Mouse (Mus musculus) brown adipose tissue, adult 24 weeks (tissue): ENCODE measurements around the gene Capn15. TPM values are rescaled to one million over a fixed set of nuclear protein-coding genes. Genes with fewer than 3 reads are reported as not detected.

Source experiments
- H3K27ac ChIP-seq: fragments of 200-500 bp; replicated peaks from 2 replicates; pipeline ENCODE4 v1.5.1; 2012; ENCODE audit warnings: low read depth, mild to moderate bottlenecking, low read length
- H3K4me1 ChIP-seq: fragments of 200-500 bp; 2 replicates; pipeline ENCODE4 v1.6.1; 2012; ENCODE audit warnings: low read length, mixed read lengths; ENCODE audit not compliant: control insufficient read depth, insufficient read depth, insufficient read length
- H3K4me3 ChIP-seq: fragments of 200-500 bp; 2 replicates; pipeline ENCODE4 v1.5.1; 2012; ENCODE audit warnings: low read depth, mild to moderate bottlenecking, low read length, moderate library complexity; ENCODE audit not compliant: insufficient read depth
- polyA plus RNA-seq: library from polyadenylated mRNA; stranded (reverse); fragments of >200 nt; gene quantifications from 2 replicates; pipeline ENCODE4 v1.2.4, GENCODE M21; 2012; ENCODE audit not compliant: missing spikeins, insufficient read depth, insufficient read length

The Capn15 gene
- polyA plus RNA-seq, 1 experiment: 4.7 TPM

DNA sequence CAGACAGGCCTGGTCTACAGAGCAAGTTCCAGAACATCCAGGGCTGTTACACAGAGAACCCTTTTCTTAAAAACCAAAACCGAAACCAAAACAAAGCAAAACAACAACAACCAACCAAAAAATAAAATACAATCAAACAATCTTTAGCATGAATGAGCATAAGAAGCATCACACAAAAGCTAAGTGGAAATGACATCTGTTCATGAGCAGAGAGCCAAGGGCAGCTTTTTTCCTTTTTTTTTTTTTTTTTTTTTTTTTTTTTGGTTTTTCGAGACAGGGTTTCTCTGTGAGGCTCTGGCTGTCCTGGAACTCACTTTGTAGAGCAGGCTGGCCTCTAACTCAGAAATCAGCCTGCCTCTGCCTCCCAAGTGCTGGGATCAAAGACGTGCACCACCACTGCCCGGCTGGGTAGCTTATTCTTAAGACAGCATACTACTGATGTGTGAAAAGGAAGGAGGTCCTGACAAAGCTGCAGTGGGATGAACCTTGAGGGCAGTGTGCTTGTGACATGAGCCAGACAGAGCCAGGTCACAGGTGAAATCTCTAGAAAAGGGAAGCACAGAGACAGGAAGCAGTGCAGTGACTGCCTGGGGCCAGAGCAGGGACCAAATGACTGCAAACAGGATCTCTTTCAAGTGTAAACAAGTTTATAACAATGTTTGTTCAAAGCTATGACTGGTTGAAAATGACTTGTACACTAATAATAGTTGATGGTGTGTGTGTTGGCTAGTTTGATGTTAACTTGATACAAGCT is 14.5 kb downstream of the Capn15 start:
- no peak overlapping the region for H3K27ac ChIP-seq
- peaks cover 2% of the 10 kb centered on the region; the same call in 1 of the 2 replicates for H3K4me1 ChIP-seq
- no peak overlapping the region for H3K4me3 ChIP-seq

DNA sequence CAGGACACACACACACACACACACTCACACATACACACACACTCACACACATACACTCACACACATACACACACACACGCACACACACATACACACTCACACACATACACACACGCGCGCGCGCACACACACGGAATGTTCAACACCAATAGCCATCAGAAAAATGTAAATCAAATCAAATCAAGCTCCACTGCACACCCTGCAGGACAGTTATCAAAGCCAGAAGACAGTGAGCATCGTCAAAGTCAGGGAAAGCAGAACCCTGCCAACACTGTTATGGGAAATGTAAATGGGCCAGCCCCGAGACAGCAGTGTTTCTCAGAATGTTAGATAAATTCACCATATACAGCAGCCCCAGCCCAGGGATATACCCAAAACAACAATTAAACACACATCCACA is 15.1 kb downstream of the Capn15 start:
- Histone ChIP-seq H3K4me3 (no peak overlapping the region), H3K27ac (no peak overlapping the region), H3K4me1 (peaks cover 2% of the 10 kb centered on the region; the same call in 1 of the 2 replicates)

DNA sequence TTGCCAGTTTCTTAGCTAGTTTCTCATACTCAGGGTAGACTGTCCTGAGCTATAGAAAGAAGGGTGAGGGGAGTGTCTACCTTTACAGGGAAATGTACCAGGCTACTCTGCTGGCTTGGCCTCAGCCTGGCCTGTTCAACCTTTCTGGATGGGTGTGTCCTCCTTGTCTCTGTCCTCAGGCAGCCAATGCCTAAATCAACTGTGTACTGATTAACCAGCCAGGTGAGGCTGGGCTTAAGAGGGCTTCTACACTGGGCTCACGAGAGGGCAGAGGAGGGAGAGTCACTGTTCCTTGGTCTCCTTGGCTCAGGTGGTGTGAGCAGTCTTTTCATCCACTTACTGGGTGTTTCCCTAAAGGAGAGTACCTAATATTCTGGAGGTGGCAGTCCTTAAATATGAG is 17.4 kb downstream of the Capn15 start:
- no peak overlapping the region for H3K27ac ChIP-seq

GRCm38 (mm10) chr17:25967652-25968051 is 17.9 kb downstream of the Capn15 start:
- no peak overlapping the region for H3K27ac ChIP-seq
- H3K4me3 ChIP-seq: no peak overlapping the region
- no peaks in the 10 kb centered on the region; the same call in 1 of the 2 replicates for H3K4me1 ChIP-seq

More for the DNA sequence above, 17.4 kb downstream of the Capn15 start:
- Histone ChIP-seq H3K4me3 (no peak overlapping the region), H3K4me1 (no peaks in the 10 kb centered on the region; the same call in 1 of the 2 replicates)

- no peaks in the 10 kb centered on the region; the same call in 1 of the 2 replicates for H3K4me1 ChIP-seq
- H3K4me3 ChIP-seq: no peak overlapping the region
These were observed 21.3 kb downstream of the Capn15 start for GRCm38 (mm10) chr17:25964271-25964670.

DNA sequence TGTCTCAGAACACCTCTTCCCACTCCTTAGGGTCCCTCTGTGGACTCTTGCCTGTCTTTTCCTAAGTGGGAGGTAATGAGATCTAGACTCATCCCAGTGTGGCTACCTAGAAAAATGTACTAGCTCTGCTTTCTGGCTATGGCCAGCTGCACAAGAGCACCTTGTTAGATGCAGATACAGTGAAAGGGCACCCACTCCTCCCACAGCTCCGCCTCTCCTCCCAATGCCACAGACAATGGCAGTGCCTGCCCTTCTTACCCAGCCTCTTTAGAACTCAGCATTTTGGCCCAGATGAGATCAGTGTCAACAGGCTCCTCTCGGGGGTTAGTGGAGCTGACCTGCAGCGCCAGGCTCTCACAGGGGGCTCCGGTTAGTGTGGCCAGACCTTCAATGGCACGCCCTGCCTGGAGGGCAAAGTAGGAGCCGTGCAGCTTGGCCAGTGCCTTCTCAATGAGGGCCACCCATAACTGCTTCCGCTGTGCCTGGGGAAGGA is 23.1 kb downstream of the Capn15 start:
- Histone ChIP-seq H3K4me1 (no peaks in the 10 kb centered on the region), H3K27ac (no peak overlapping the region), H3K4me3 (no peak overlapping the region)

More at GRCm38 (mm10) chr17:25964271-25964670, 21.3 kb downstream of the Capn15 start:
- H3K27ac ChIP-seq: no peak overlapping the region

DNA sequence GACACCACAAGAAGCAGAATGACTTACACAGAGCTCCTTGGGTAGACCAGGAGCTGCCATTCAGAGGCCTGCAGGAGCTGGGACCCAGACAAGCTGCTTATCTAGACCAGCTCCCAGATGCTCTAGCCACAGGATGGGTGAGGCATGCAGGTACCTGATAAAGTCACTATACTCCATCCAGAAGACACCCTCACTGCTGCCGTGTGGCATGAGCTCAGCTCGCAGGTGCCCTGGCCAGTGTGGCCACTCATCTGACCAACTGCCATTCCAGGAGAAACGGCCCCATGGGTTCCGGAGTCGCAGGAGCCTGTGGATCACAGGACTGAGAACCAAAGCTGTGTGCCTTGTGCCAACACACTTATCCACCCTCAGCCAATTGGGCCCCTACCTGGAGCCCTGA is 24.0 kb downstream of the Capn15 start:
- Histone ChIP-seq H3K27ac (no peak overlapping the region), H3K4me1 (no peaks in the 10 kb centered on the region)

DNA sequence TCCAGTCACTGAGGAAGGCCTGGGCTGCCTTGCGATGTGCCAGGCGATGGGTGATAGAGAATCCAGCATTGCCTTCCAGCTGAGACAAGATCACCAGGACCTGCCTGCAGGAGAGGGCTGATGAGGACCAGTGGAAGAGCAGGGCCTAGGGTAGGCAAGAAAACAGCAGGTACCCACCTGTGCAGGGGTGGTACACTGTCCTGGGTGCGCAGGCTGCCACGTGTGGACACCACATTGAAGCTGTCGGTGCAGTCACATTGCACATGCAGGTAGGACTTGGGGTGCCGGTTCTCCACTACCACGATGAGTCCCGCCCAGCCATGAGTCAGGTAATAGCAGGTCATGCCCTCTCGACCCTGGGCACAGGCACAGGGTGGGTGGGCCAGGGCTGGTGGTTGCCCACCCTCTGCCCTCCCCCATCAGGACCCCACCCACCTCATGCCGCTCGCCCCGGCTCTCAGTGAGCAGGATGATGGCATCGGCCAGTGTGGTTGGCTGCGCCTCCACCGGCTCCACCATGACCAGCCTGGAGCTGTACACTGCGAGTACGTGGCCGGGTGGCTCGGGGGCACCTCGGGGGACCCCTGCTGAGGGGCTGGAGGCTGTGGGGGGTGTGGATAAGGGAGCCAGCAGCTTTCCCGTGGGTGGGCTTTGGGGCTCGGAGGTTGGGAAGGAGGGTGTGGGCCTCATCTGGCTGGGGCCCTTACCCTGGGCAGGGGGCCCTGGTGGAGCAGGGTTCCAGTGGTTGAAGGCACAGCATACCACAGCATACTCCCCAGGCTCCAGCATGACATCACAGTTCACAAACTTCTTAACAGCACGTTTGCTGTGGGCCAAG is 25.7 kb downstream of the Capn15 start:
- no peaks in the 10 kb centered on the region for H3K4me1 ChIP-seq
- H3K27ac ChIP-seq: no peak overlapping the region
- H3K4me3 ChIP-seq: no peak overlapping the region

More for the DNA sequence above, 24.0 kb downstream of the Capn15 start:
- H3K4me3 ChIP-seq: no peak overlapping the region

DNA sequence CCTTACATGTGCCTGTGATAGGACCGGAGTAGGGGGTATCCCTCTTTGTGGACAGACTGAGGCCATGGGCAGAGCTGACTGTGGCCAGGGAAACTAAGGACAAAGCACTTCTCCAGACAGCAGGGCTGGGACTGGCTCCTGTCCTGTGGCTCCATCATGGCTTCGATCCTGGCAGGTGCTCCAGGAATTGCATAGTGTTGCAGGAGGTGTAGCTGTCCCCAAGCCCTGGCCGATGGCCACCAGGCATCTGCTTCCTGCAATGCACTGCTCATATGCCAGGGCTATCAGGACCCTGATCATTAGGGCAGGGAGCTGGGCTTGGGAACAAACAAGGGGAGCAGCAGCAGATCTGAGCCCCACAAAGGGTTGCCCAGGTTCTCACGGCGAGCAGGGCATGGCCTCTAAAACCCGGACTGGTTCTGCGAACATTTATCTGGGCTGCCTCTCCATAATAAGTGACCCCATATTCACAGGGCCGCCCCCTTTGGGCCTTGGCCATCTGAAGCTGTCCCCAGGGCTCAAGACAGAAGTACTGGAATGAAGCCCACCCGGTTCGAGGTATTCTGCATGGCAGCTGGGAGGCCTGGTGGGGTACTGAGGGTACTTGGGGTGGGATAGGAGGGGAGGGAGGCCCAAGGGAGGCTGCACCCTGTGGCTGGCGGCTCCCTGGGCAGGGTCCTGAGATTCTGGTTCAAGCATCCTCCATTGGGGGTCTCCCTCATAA is 26.7 kb downstream of the Capn15 start:
- H3K27ac ChIP-seq: no peak overlapping the region
- H3K4me3 ChIP-seq: no peak overlapping the region
- H3K4me1 ChIP-seq: no peaks in the 10 kb centered on the region

- no peak overlapping the region for H3K4me3 ChIP-seq
- no peak overlapping the region for H3K27ac ChIP-seq
- H3K4me1 ChIP-seq: no peaks in the 10 kb centered on the region
These were observed 28.0 kb downstream of the Capn15 start for GRCm38 (mm10) chr17:25957586-25958051.

DNA sequence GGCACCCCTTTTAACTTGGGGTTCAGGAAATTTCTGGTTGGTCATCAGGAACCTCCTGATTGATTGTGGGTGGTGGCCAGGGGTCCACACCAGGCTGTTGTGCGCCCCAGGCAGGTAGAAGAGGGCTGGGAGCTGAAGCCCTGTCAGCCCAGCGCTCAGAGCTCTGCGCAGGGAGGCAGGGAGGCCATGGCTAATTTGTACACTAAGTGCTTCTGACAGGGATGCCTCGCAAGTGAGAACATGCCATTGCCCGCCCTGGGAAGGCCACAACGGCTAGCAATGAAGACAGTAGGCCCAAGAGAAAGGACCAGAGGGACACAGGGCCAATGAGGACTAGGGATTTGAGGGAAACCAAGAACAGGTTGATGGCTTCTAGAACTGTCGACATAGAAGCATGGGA is 29.0 kb downstream of the Capn15 start:
- no peak overlapping the region for H3K4me3 ChIP-seq
- no peaks in the 10 kb centered on the region for H3K4me1 ChIP-seq
- H3K27ac ChIP-seq: no peak overlapping the region

GRCm38 (mm10) chr17:25956201-25956600 is 29.4 kb downstream of the Capn15 start:
- no peak overlapping the region for H3K4me3 ChIP-seq
- no peaks in the 10 kb centered on the region for H3K4me1 ChIP-seq
- no peak overlapping the region for H3K27ac ChIP-seq

- no peak overlapping the region for H3K4me3 ChIP-seq
- H3K4me1 ChIP-seq: no peaks in the 10 kb centered on the region
These were observed 29.9 kb downstream of the Capn15 start for GRCm38 (mm10) chr17:25955736-25956135.

GRCm38 (mm10) chr17:25954671-25955070 is 30.9 kb downstream of the Capn15 start:
- Histone ChIP-seq H3K27ac (no peak overlapping the region), H3K4me1 (no peaks in the 10 kb centered on the region), H3K4me3 (no peak overlapping the region)

More at GRCm38 (mm10) chr17:25955736-25956135, 29.9 kb downstream of the Capn15 start:
- H3K27ac ChIP-seq: no peak overlapping the region

DNA sequence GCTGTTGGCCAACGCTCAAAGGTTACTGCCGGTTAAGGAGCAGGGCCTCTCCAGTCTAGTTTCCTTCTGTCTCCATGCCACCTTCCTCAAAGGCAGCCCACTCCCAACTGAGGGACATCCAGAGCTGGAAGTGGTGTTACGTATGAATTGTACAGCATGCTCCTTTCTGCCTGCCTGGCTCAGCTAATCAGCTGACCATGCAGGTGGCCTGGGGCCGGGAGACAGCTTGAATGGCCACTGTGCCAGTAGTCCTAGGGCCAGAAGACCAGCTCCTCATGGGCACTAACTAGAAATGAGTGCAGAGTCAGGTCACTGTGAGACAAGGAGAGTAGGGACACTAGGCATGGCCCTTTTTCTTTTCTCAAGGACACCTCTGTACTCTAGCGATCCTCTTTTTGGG is 32.4 kb downstream of the Capn15 start:
- H3K4me1 ChIP-seq: no peaks in the 10 kb centered on the region
- no peak overlapping the region for H3K27ac ChIP-seq
- H3K4me3 ChIP-seq: no peak overlapping the region
